Mouse (Mus musculus) v-Abl transformed pro-B cells (cell line): ENCODE measurements around the gene T2.

Source experiments
- in situ Hi-C, 2 experiments: fragments of 400-800 bp; cut with MboI; formaldehyde crosslinking; loops; one replicate each; pipeline ENCODE4 v1.15.1; 2025; ENCODE audit not compliant: unreplicated experiment in 2 of 2

Gene T2

DNA sequence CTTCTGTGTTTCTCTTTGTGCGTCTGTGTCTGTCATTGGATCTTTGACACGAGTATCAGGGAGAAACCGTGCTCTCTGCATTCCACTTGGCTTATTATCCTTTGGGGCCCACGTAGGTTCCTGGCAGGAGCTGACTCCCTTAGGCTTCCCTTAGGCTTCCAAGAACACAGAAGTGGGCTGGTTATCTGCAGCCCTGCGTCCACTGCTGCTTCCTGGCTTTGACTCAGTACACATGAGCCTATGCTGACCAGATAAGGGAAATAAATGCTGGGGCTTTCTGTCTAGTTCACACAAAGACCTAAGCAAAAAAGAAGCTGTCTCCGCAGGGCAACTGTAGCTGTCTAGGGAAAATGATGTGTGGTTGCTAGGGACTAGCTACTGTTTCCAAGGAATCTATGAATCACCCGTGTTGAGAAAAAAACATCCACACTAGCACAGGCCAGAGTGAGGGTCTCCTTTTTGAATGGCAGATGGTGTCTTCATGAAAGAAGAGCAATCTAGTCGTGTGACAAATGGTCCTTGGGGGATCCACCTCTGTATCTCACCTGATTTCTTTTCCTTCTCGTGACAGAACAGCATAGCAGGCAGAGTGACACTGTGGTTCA, 101.2 kb downstream of the T2 start:
- in situ Hi-C loops = loop anchor here in 1 of 2 experiments (25.0 kb wide), 1 partner anchor 595 kb away; no protein-coding TSS in a partner anchor

DNA sequence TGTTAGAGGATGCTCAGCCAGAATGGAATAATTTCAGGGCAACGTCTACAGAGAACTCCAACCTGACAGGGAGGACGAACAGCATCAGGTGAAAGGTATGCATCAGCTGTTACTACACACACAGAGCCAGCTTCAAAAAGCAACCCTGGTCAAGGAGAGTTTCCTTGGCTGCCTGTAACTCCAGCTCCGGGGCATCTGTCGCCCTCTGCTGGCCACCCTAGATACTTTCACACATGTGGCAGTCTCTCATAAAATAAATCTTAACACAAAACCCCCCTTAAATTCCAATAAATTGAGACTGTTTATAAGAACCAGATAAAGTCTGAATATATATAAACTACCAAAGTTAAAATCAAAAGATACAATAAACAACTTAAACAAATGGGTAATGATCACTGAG, 105.8 kb downstream of the T2 start:
- in situ Hi-C loops = loop anchor here (5.0 to 25.0 kb wide), 4 partner anchors 34 to 599 kb away; no protein-coding TSS in a partner anchor

DNA sequence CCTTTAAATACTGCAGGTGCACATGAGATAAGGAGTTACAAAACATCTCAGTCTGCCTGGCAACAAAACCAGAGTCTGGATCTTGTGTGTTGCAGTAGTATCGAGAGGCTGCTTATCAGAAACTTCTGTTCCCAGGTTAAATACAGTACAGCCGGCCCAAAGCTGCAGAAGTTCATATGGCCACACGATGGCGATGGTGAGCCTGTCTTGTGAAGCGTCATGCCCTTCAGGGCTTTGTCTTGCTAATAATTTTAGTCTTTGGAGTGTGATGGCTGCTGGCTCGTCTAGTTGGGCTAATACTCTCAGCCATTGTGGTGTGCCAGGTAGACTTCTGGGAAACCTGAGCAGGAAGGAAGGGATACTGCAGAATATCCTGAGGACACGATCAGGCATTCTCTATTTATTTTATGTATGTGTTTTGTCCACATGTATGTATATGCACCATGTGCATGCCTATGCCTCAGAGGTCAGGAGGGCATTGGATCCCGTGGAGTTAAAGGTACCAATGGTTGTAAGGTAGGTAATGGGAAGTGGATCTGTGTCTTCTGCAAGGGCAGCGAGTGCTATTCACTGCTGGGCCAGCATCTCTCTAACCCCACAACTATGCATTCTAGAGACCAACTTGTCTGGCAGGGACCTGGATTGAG, 107.8 kb downstream of the T2 start:
- in situ Hi-C loops = loop anchor here (5.0 to 25.0 kb wide), 4 partner anchors 36 to 601 kb away; no protein-coding TSS in a partner anchor

DNA sequence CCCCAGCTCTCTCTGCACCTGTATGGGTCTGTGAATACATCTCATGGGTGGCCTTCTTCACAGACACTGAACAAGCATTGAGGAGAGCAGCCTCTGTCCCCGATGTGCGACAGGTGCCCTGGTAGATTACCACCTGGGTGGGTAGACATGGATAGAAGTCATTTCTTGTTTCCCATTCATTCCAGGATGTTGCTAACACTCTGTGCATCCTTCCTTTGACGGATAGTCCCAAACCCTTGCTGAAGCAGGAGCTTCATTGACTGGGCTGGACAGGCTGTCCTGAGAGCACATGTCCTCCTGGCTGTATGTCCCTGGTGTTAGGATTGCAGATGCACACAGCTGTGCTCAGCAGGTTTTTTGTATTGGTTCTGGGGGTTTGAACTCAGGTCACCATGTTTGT, 112.0 kb downstream of the T2 start:
- in situ Hi-C loops = loop anchor here (5.0 to 25.0 kb wide), 3 partner anchors 125 to 605 kb away; no protein-coding TSS in a partner anchor

DNA sequence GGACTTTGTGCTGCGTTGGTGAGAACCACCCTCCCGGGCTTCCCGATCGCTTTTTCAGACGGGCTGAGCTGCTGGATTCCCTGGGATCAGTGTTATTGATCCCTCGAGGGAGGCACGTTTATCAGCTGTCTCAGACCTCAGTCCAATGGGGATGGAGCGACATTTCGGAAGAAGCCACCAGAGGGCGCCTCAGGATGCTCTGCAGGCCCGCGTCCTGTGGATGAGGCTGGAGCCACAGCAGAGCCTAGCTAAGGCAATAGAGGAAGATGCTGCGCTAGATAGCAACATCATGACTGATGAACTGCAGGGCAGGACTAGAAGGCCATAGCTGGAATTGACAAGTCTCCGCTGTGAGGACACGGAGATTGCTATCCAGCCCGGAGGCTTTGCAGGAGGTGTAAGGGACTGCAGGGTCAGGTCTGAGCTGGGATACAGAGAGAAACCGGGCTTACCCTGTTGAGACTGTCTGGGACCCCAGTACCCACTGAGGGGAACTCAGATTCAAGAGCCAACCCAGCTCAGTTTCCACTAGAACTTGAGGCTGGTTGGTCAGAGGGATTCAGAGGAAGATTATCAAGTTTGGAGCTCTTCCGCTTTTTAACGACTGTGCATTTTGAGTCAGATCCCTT, 113.0 kb downstream of the T2 start:
- in situ Hi-C loops = loop anchor here (5.0 to 25.0 kb wide), 3 partner anchors 123 to 607 kb away; no protein-coding TSS in a partner anchor
